In the genomic region with DNA sequence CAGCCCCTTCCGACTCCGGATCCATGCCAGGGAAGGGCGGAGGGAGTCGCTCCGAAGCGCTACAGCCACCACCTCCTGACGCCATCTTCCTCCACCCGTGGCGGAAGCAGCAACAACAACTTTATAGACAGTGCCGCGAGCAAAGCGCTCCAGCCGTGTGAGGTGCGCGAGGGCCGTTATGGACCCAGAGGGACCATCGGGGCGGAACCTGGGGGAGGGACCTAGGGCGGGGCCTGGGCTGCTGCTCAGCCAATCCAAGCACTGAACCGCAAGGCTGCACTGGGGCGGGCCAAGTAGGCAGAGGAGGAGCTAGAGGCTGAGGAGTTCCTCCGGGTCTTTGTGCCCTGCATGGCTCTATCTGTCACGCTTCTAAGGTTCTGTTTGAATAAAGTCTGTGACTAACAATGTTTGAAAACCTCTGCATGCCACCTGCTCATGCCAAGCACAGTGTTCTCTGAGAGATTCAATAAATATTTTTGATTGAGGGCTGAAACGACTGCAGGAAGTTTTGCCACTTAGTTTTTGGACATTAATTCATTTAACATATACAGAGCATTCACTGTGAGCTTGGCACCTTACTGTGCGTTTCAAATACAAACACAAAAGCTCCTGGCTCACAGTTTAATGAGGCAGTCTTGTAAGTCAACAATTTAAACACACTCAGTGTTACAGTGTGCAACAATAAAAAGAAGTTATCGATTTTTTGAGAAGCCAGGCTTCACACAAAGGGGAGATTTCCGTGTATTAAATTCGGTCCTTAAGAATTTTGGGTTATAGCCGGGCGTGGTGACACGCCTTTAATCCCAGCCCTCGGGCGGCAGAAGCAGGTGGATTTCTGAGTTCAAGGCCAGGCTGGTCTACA, we compare ENCODE assay signal across 8 mouse cellular contexts. TPM values are rescaled to one million over a fixed set of nuclear protein-coding genes. Genes with fewer than 3 reads are reported as not detected.
DNase-seq lines count a peak whose midpoint lies in the region; ATAC-seq and TF ChIP-seq lines count a peak whose summit lies in the region.

No protein-coding gene starts in this region.

- H3K9me3 ChIP-seq in hindbrain, embryonic 10.5 days = no peaks in the 10 kb centered on the region
- no peaks in the 10 kb centered on the region for H3K9me3 ChIP-seq in lung, postnatal 0 days (ENCODE audit: low read length)

- ATAC-seq in frontal cortex, adult (ENCODE audit: low TSS enrichment) = peak; percentile 92
- peak; percentile 98 for ATAC-seq in lung, postnatal 0 days

- H3K9ac ChIP-seq in lung, postnatal 0 days (replicated peaks; ENCODE audit: low read depth) = peak overlapping the region; percentile 73

- no peak; the same call in 1 of the 2 replicates for TF ChIP-seq EP300 in lung, postnatal 0 days (IDR thresholded peaks at IDR 0.05)

- H3K4me1 ChIP-seq in hindbrain, embryonic 10.5 days (replicated peaks) = peaks cover 44% of the 10 kb centered on the region
- H3K4me1 ChIP-seq in lung, postnatal 0 days (ENCODE audit: insufficient read depth, low read depth, low read length) = peaks cover 3% of the 10 kb centered on the region; the same call in 1 of the 2 replicates

- DNase-seq in MN1 (ENCODE audit: low spot score) = peak; percentile 97
- peak; percentile 96 for DNase-seq in cerebellum, adult 9-10 months
- DNase-seq in hindbrain, embryonic 10.5 days (ENCODE audit: low spot score) = peak; percentile 99
- DNase-seq in layer of hippocampus, adult 9-11 months = peak; percentile 98
- peak; percentile 98 for DNase-seq in lung, postnatal 0 days (ENCODE audit: low spot score)
- peak; percentile 94 for DNase-seq in ovary, postnatal 14 days (ENCODE audit: low spot score)
- peak; percentile 99 for DNase-seq in thymus, postnatal 14 days

- no peaks in the 10 kb centered on the region for H3K27me3 ChIP-seq in hindbrain, embryonic 10.5 days (ENCODE audit: insufficient read depth, poor library complexity, severe bottlenecking)
- no peaks in the 10 kb centered on the region for H3K27me3 ChIP-seq in lung, postnatal 0 days (replicated peaks; ENCODE audit: insufficient read depth, low read length)

- H3K4me2 ChIP-seq in lung, postnatal 0 days (replicated peaks; ENCODE audit: low read depth, low read length) = peak overlapping the region; percentile 71

- H3K27ac ChIP-seq in hindbrain, embryonic 10.5 days = peak overlapping the region; percentile 94
- peak overlapping the region; percentile 88 for H3K27ac ChIP-seq in lung, postnatal 0 days (ENCODE audit: low read length)

- TF ChIP-seq CTCF in lung, postnatal 0 days (IDR thresholded peaks at IDR 0.05) = no peak

- WGBS in hindbrain, embryonic 10.5 days = 16% methylated on average over 33 of the region's 33 CpGs
- 16% methylated on average over 32 of the region's 33 CpGs for WGBS in lung, postnatal 0 days

- peak overlapping the region; percentile 86 for H3K4me3 ChIP-seq in hindbrain, embryonic 10.5 days
- peak overlapping the region; percentile 82 for H3K4me3 ChIP-seq in lung, postnatal 0 days (ENCODE audit: low read depth, low read length)

- 0 out of 2 replicates have a peak, but pooled peaks cover 12% of the 10 kb centered on the region for H3K36me3 ChIP-seq in hindbrain, embryonic 10.5 days
- no peaks in the 10 kb centered on the region for H3K36me3 ChIP-seq in lung, postnatal 0 days (ENCODE audit: insufficient read depth, low read length)

RNA-seq across cellular contexts. Expression of a gene that starts 1.5 kb away (rescaled TPM):
- 128 and 136 TPM in 2 replicates for polyA plus RNA-seq in hindbrain, embryonic 10.5 days (2016; fragmentation: Nextera tagmentation; extraction: Ambion mirVana)
- polyA plus RNA-seq in lung, postnatal 0 days (2015; fragmentation: Nextera tagmentation; extraction: Ambion mirVana) = 108 and 112 TPM in 2 replicates

RNA-seq across cellular contexts. Expression of a gene that starts 1.5 kb away (rescaled TPM):
- polyA plus RNA-seq in hindbrain, embryonic 10.5 days (2016; fragmentation: Nextera tagmentation; extraction: Ambion mirVana) = 138 and 149 TPM in 2 replicates
- polyA plus RNA-seq in lung, postnatal 0 days (2015; fragmentation: Nextera tagmentation; extraction: Ambion mirVana) = 110 and 111 TPM in 2 replicates

RNA-seq across cellular contexts. Expression of a gene that starts 33.1 kb away (rescaled TPM):
- 3.5 and 5.1 TPM in 2 replicates for polyA plus RNA-seq in hindbrain, embryonic 10.5 days (2016; fragmentation: Nextera tagmentation; extraction: Ambion mirVana)
- polyA plus RNA-seq in lung, postnatal 0 days (2015; fragmentation: Nextera tagmentation; extraction: Ambion mirVana) = 60.9 and 66.6 TPM in 2 replicates

RNA-seq across cellular contexts. Expression of a gene that starts 55.4 kb away (rescaled TPM):
- 3.5 and 4.6 TPM in 2 replicates for polyA plus RNA-seq in hindbrain, embryonic 10.5 days (2016; fragmentation: Nextera tagmentation; extraction: Ambion mirVana)
- polyA plus RNA-seq in lung, postnatal 0 days (2015; fragmentation: Nextera tagmentation; extraction: Ambion mirVana) = 25.7 and 28.3 TPM in 2 replicates

Comparison
In these comparisons a context has a peak if more than half of its experiments do, and no peak if none do; other contexts are left out.
1. Peak in every context shown above with its lines: DNase-seq, ATAC-seq, H3K4me3 ChIP-seq and H3K27ac ChIP-seq.
2. RNA of a gene that starts 33.1 kb away (polyA plus RNA-seq): 60.9 to 66.6 TPM in lung, postnatal 0 days; 3.5 to 5.1 TPM in hindbrain, embryonic 10.5 days; every median in the first group is over 10 times any median in the second.